Mouse (Mus musculus) thymus, postnatal 36 days (tissue): ENCODE measurements around the gene Gm10340.
"Not testable (repeated sequence)": the region's sequence is repeated elsewhere in the genome, so short reads cannot be mapped to it uniquely, and the experiment has no call there.

Experiments
- DNase-seq, 2 experiments: peaks; one replicate each; pipeline ENCODE4 v3.0.0; 2022; ENCODE audit warnings: mixed read lengths in 2 of 2

The Gm10340 gene

GRCm38 (mm10) chr14:3133697-3134096 lies at the start of gene Gm10340:
TSS of gene Gm10340 (plus strand) at chr14:3133997.
- DNase-seq: not testable (repeated sequence)

- peak; percentile 3 to 25 for DNase-seq
Measured at GRCm38 (mm10) chr14:3116051-3116450, 17.7 kb upstream of the Gm10340 start.

- not testable (repeated sequence) for DNase-seq
Measured at GRCm38 (mm10) chr14:3187955-3188354, 54.2 kb downstream of the Gm10340 start, which contains the start of gene Gm5795. TSS of gene Gm5795 (plus strand) at chr14:3188255.
